Mouse (Mus musculus) CD4-positive naive resting alpha-beta T cell, adult 57 days (primary cell): ENCODE results near the gene Ces1h. TPM values are rescaled to one million over a fixed set of nuclear protein-coding genes. Genes with fewer than 3 reads are reported as not detected.

ENCODE experiments used
- total RNA-seq: library from RNA; stranded (reverse); gene quantifications from one replicate; pipeline ENCODE4 v1.2.4, GENCODE M21; 2023

The Ces1h gene
- not detected for total RNA-seq

DNA sequence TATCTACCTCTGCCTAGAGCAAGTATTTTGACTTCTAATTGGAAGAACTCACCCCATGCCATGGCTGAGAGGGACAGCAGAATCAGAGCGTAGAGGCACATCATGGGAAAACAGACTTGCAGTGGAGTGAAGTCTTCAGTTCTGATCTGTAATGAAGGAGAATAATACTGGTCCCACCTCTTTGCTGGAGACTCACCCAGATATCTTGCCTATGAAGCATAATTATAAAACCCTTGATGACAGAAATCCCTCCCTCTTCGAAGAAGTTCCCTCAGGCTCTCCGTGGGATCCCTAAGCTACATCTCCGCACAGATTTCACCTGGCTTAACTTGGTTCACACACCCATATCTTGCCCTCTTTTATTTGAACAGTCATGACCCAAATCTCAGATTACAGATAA, at the start of gene Ces1h:
Gene Ces1h, minus strand, starts transcription at position 101 of the 400 bp plus-strand sequence.

DNA sequence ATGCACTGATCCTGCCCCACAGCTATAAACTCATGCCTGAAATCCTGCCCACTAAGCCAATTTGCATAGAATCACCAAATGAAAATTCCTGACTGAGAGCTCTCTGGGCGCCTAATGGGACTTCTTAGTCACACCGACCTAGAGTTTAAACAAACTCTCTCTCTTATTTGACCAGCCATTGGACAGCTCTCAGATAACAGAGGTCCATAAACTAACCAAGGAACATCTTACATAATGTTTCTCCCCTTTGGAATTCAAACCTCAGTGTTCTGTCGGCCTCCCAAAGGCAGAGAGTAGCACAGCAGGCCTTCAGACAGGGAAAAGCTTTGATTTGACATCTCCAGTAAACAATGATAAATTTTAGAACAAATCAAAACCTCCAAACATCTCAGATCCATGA, 42.3 kb downstream of the Ces1h start, which contains the start of gene Ces1g:
Gene Ces1g, minus strand, starts transcription at position 102 of the 400 bp plus-strand sequence.

Other genes with a start within 250 kb of the Ces1h start
- gene Ces1c, start 248.4 kb downstream of the Ces1h start, total RNA-seq: not detected
- gene Ces1d, start 181.9 kb downstream of the Ces1h start, total RNA-seq: 0.65 TPM
- gene Ces1e, start 150.1 kb downstream of the Ces1h start, total RNA-seq: not detected
- not detected for gene Ces1f, start 100.0 kb downstream of the Ces1h start, total RNA-seq
- not detected for gene Ces1g, start 42.4 kb downstream of the Ces1h start, total RNA-seq
- not detected for gene Ces5a, start 156.1 kb upstream of the Ces1h start, total RNA-seq